Mouse (Mus musculus) left cerebral cortex, adult 18-20 months (tissue): ENCODE measurements around the gene Tmem215. TPM values are rescaled to one million over a fixed set of nuclear protein-coding genes. Genes with fewer than 3 reads are reported as not detected.

Experiments used
- total RNA-seq, 2 experiments: library from RNA; stranded (reverse); gene quantifications; 2 replicates each; pipeline ENCODE4 v1.2.3; 2021

The Tmem215 gene
- total RNA-seq, 2 experiments from 2014 or later = 19.2 to 24.9 TPM

Other genes starting within 250 kb of the Tmem215 start
- 1 to 10 TPM; 4.0 to 4.4 TPM for gene Ddx58, start 232.4 kb upstream of the Tmem215 start, total RNA-seq
- gene Smim27, start 202.6 kb upstream of the Tmem215 start, total RNA-seq = 10 to 100 TPM; 12.6 to 13.6 TPM
- 10 to 100 TPM; 20.2 to 21.6 TPM for gene Topors, start 202.3 kb upstream of the Tmem215 start, total RNA-seq
- gene Ndufb6, start 192.8 kb upstream of the Tmem215 start, total RNA-seq = 100 to 1,000 TPM; 180 to 195 TPM
- 10 to 100 TPM; 29.7 to 34.8 TPM for gene Aptx, start 231.0 kb downstream of the Tmem215 start, total RNA-seq
- 100 to 1,000 TPM; 295 to 302 TPM for gene Dnaja1, start 250.0 kb downstream of the Tmem215 start, total RNA-seq